Mouse (Mus musculus): ENCODE measurements around the gene Fbxl13.

Fbxl13 gene

DNA sequence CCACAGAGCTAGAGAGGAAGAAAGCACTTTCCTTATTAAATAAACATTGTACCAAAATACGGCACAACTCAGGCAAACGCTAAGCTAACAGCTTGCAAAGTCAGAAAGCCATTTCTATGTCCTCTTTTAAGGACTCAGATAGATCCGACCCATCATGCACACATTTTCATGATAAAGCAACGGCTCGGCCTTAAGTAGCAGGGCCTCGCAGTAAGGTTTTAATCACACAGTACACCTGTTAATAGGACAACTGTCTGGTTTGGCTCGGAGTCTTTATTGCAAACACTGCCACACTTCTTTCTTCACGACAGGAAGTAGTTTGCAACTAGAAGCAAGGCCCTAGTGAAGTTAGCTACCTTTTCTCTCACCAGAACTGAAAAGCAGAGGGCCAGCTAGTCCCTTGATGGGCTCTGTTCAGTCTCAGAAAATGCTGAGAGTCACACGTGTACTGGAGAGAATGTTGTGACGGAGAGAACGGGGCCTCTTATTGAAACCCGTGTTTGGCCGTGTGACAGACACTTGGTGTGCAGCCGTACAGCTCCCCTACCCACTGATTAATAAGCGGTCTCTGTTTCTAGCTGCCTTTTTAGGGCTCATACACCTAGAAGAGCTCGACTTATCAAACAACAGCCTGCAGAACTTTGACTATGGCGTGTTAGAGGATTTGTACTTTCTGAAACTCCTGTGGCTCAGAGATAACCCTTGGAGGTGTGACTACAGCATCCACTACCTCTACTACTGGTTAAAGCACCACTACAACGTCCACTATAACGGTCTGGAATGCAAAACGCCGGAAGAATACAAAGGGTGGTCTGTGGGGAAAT lies 70.8 kb downstream of the Fbxl13 start:
- H3K27me3 ChIP-seq (ENCODE audit: control insufficient read depth, insufficient read depth, low read length, poor library complexity, severe bottlenecking) = no peaks in the 10 kb centered on the region
- no peak for DNase-seq (ENCODE audit: low read depth, low spot score)
- no peaks in the 10 kb centered on the region for H3K36me3 ChIP-seq (ENCODE audit: control insufficient read depth, insufficient read depth, low read length, poor library complexity, severe bottlenecking)

- no peak for DNase-seq (ENCODE audit: low read depth, low spot score)
Observed at GRCm38 (mm10) chr5:21572764-21573416, 72.5 kb downstream of the Fbxl13 start.

GRCm38 (mm10) chr5:21567784-21568183 lies 77.7 kb downstream of the Fbxl13 start:
- Histone ChIP-seq H3K27me3 (ENCODE audit: control insufficient read depth, insufficient read depth, low read length, poor library complexity, severe bottlenecking) (no peaks in the 10 kb centered on the region), H3K36me3 (ENCODE audit: control insufficient read depth, insufficient read depth, low read length, poor library complexity, severe bottlenecking) (no peaks in the 10 kb centered on the region)
- peak; percentile 23 for DNase-seq (ENCODE audit: low read depth, low spot score)

More at GRCm38 (mm10) chr5:21572764-21573416, 72.5 kb downstream of the Fbxl13 start:
- no peaks in the 10 kb centered on the region for H3K27me3 ChIP-seq (ENCODE audit: control insufficient read depth, insufficient read depth, low read length, poor library complexity, severe bottlenecking)
- no peaks in the 10 kb centered on the region for H3K36me3 ChIP-seq (ENCODE audit: control insufficient read depth, insufficient read depth, low read length, poor library complexity, severe bottlenecking)

- no peaks in the 10 kb centered on the region for H3K27me3 ChIP-seq (ENCODE audit: control insufficient read depth, insufficient read depth, low read length, poor library complexity, severe bottlenecking)
Observed at GRCm38 (mm10) chr5:21565392-21566065, 79.9 kb downstream of the Fbxl13 start.

GRCm38 (mm10) chr5:21563936-21564335 lies 81.5 kb downstream of the Fbxl13 start:
- Histone ChIP-seq H3K36me3 (ENCODE audit: control insufficient read depth, insufficient read depth, low read length, poor library complexity, severe bottlenecking) (no peaks in the 10 kb centered on the region), H3K27me3 (ENCODE audit: control insufficient read depth, insufficient read depth, low read length, poor library complexity, severe bottlenecking) (no peaks in the 10 kb centered on the region)
- DNase-seq (ENCODE audit: low read depth, low spot score) = no peak

More at GRCm38 (mm10) chr5:21565392-21566065, 79.9 kb downstream of the Fbxl13 start:
- no peaks in the 10 kb centered on the region for H3K36me3 ChIP-seq (ENCODE audit: control insufficient read depth, insufficient read depth, low read length, poor library complexity, severe bottlenecking)
- DNase-seq (ENCODE audit: low read depth, low spot score) = no peak

DNA sequence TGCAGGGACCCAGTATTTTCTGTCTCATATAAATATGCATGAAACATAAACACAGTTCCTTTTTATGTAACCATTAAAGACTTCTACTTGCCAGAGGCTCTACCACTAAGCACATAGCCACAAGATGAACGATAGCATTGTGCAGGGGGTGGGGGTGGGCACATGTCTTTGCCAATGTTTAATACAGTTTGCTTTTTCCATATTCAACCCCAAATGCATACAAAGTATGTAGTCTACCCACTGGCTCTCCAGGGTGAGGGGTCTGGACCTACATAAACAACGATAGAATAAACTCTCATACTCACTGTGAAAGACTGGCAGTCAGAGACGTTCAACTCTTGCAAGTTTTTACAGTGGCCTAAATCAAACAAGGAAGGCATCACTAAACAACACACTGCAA lies 88.9 kb downstream of the Fbxl13 start:
- H3K27me3 ChIP-seq (ENCODE audit: control insufficient read depth, insufficient read depth, low read length, poor library complexity, severe bottlenecking) = no peaks in the 10 kb centered on the region; the same call in 1 of the 2 replicates
- DNase-seq (ENCODE audit: low read depth, low spot score) = no peak
- H3K36me3 ChIP-seq (ENCODE audit: control insufficient read depth, insufficient read depth, low read length, poor library complexity, severe bottlenecking) = no peaks in the 10 kb centered on the region

DNA sequence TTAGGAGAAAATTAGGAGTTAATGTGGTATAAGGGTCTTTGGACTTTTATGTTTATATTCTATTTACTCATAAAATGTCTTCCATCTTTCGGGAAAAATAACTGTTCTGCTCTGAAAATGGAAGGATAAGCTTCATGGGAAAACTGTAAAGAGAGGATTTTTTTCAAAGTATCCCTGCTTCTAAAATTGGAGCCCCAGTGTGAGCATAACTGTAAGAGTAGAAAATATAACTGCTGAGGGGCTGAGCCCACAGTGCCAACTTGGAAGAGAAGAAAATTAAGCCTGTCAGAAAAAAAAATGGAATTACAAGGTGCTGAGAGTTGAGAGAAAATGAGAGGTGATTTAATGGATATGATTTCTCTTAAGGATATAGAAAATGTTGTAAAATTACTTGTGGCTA lies 90.7 kb downstream of the Fbxl13 start:
- Histone ChIP-seq H3K36me3 (ENCODE audit: control insufficient read depth, insufficient read depth, low read length, poor library complexity, severe bottlenecking) (no peaks in the 10 kb centered on the region), H3K27me3 (ENCODE audit: control insufficient read depth, insufficient read depth, low read length, poor library complexity, severe bottlenecking) (no peaks in the 10 kb centered on the region; the same call in 1 of the 2 replicates)
- DNase-seq (ENCODE audit: low read depth, low spot score) = no peak

GRCm38 (mm10) chr5:21553685-21554084 lies 91.7 kb downstream of the Fbxl13 start:
- Histone ChIP-seq H3K27me3 (ENCODE audit: control insufficient read depth, insufficient read depth, low read length, poor library complexity, severe bottlenecking) (no peaks in the 10 kb centered on the region; the same call in 1 of the 2 replicates), H3K36me3 (ENCODE audit: control insufficient read depth, insufficient read depth, low read length, poor library complexity, severe bottlenecking) (no peaks in the 10 kb centered on the region)

DNA sequence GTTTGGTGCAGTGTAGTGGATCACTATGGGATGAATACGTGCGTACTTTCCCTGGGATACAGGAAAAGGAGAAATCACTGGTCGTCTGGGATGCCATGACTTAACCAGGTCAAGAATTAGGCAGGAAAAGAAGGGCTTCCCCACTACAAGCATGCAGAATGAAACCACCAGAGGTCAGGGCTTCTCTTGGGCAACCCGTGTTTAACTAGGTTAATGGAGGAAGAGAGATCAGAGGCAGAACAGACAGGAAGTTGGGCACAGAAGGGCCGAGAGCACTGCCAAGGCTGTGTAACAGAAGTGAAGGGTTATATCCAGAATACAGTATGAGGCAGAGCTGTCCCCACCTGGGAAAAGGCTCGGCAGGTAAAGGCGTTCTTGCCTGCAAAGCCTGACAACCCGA lies 98.4 kb downstream of the Fbxl13 start:
- Histone ChIP-seq H3K27me3 (ENCODE audit: control insufficient read depth, insufficient read depth, low read length, poor library complexity, severe bottlenecking) (no peaks in the 10 kb centered on the region), H3K36me3 (ENCODE audit: control insufficient read depth, insufficient read depth, low read length, poor library complexity, severe bottlenecking) (no peaks in the 10 kb centered on the region)
- DNase-seq (ENCODE audit: low read depth, low spot score) = peak; percentile 26

More at GRCm38 (mm10) chr5:21553685-21554084, 91.7 kb downstream of the Fbxl13 start:
- DNase-seq (ENCODE audit: low read depth, low spot score) = no peak

DNA sequence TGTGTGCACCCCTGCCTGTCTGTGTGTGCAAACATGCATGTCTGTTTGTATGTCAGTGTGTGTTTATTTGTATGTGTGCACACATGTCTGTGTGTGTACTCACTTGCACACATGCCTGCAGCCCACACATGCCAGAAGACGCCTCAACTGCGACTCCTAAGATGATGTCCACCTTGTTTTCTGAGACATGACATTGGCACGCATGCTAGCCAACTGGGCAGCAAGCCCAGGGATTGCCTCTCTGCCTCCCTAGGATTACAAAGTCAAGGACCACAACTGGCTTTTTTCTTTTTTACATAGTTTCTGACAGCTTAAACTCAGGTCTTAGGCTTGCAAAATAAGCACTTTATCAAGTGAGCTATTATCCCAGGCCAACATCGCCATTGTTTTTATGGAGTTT lies 99.6 kb downstream of the Fbxl13 start:
- H3K36me3 ChIP-seq (ENCODE audit: control insufficient read depth, insufficient read depth, low read length, poor library complexity, severe bottlenecking) = no peaks in the 10 kb centered on the region
- no peak for DNase-seq (ENCODE audit: low read depth, low spot score)
- H3K27me3 ChIP-seq (ENCODE audit: control insufficient read depth, insufficient read depth, low read length, poor library complexity, severe bottlenecking) = no peaks in the 10 kb centered on the region

DNA sequence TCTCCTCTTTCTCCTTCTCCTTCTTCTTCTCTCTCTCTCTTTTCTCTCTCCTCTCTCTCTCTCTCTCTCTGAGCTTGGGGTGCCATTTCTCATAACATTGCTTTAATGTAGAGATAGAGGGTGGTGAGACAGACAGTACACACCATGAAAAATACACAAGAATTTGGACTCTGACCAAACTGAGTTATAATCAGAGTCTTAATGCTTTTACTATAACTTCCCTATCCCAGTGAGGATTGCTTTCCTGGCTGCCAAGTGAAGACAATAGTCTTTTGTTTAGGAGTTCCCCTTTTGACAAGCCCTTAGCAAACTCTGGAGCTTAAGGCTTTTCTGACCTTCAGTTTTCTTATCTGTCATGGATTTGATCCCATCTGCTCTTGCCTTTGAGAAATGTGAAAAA lies 100.2 kb downstream of the Fbxl13 start:
- DNase-seq (ENCODE audit: low read depth, low spot score) = no peak
- Histone ChIP-seq H3K36me3 (ENCODE audit: control insufficient read depth, insufficient read depth, low read length, poor library complexity, severe bottlenecking) (no peaks in the 10 kb centered on the region), H3K27me3 (ENCODE audit: control insufficient read depth, insufficient read depth, low read length, poor library complexity, severe bottlenecking) (no peaks in the 10 kb centered on the region)

DNA sequence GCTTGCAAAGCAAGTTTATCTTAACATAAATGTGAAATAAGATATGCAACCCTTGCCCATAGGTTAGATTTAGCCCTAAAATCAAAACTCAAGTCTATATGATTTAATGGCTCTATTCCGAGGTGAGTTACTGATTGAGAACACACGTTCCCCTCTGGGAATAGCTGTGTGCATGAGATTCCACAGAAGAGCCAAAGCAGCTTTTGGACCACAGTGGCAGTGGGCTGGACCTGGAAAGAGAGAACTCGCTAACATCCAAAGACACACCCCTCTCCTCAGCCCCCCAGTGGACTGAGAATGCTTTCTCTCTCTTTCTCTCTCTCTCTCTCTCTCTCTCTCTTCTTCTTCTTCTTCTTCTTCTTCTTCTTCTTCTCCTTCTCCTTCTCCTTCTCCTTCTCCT lies 100.6 kb downstream of the Fbxl13 start:
- no peaks in the 10 kb centered on the region for H3K27me3 ChIP-seq (ENCODE audit: control insufficient read depth, insufficient read depth, low read length, poor library complexity, severe bottlenecking)
- H3K36me3 ChIP-seq (ENCODE audit: control insufficient read depth, insufficient read depth, low read length, poor library complexity, severe bottlenecking) = no peaks in the 10 kb centered on the region
- no peak for DNase-seq (ENCODE audit: low read depth, low spot score)

- Histone ChIP-seq H3K27me3 (ENCODE audit: control insufficient read depth, insufficient read depth, low read length, poor library complexity, severe bottlenecking) (no peaks in the 10 kb centered on the region), H3K36me3 (ENCODE audit: control insufficient read depth, insufficient read depth, low read length, poor library complexity, severe bottlenecking) (no peaks in the 10 kb centered on the region)
- DNase-seq (ENCODE audit: low read depth, low spot score) = no peak
Observed at GRCm38 (mm10) chr5:21543409-21544201, 101.8 kb downstream of the Fbxl13 start, which contains the start of gene Lrrc17. Gene Lrrc17, plus strand, starts transcription at chr5:21543559.

- H3K27me3 ChIP-seq (ENCODE audit: control insufficient read depth, insufficient read depth, low read length, poor library complexity, severe bottlenecking) = no peaks in the 10 kb centered on the region
- DNase-seq (ENCODE audit: low read depth, low spot score) = no peak
- no peaks in the 10 kb centered on the region for H3K36me3 ChIP-seq (ENCODE audit: control insufficient read depth, insufficient read depth, low read length, poor library complexity, severe bottlenecking)
Observed at GRCm38 (mm10) chr5:21542226-21542625, 103.2 kb downstream of the Fbxl13 start.
